Mouse (Mus musculus) MEL (cell line): ENCODE data around the gene Insyn1. TPM values are rescaled to one million over a fixed set of nuclear protein-coding genes. Genes with fewer than 3 reads are reported as not detected.

Experiments
- DNase-seq: peaks from one replicate; pipeline ENCODE4 v3.0.0; 2011; ENCODE audit warnings: low read depth, low spot score
- H3K27ac ChIP-seq: 2 replicates; pipeline ENCODE4 v1.5.1; 2012; ENCODE audit warnings: low read depth, mild to moderate bottlenecking, control low read depth, low read length, moderate library complexity; ENCODE audit not compliant: control insufficient read depth
- H3K27me3 ChIP-seq, 2 experiments: fragments of 150-350 bp in 1 of 2; sonication (generic) in 1 of 2; 2 replicates each; pipeline ENCODE4 v1.6.1; 2012; ENCODE audit warnings: low read length in 2 of 2, mild to moderate bottlenecking in 2 of 2, improper control_type of control experiment in 1 of 2, moderate library complexity in 1 of 2; ENCODE audit not compliant: insufficient read depth in 2 of 2, control insufficient read depth in 1 of 2
- H3K36me3 ChIP-seq, 2 experiments: 2 replicates each; pipeline ENCODE4 v1.6.1; 2012 to 2014; ENCODE audit warnings: low read length in 2 of 2, improper control_type of control experiment in 1 of 2, inconsistent platforms in 1 of 2, mild to moderate bottlenecking in 1 of 2; ENCODE audit not compliant: insufficient read depth in 2 of 2, control insufficient read depth in 1 of 2
- H3K4me1 ChIP-seq, 2 experiments: fragments of 150-350 bp in 1 of 2; sonication (generic) in 1 of 2; 2 replicates each; pipeline ENCODE4 v1.6.1; 2012; ENCODE audit warnings: low read length in 2 of 2, improper control_type of control experiment in 1 of 2, mild to moderate bottlenecking in 1 of 2; ENCODE audit not compliant: insufficient read depth in 2 of 2, control insufficient read depth in 1 of 2
- H3K4me3 ChIP-seq, 2 experiments: fragments of 150-350 bp in 1 of 2; sonication (generic) in 1 of 2; 2 replicates each; pipeline ENCODE4 v1.5.1; 2012; ENCODE audit warnings: low read depth in 2 of 2, low read length in 2 of 2, mild to moderate bottlenecking in 2 of 2, moderate library complexity in 2 of 2, control low read depth in 1 of 2, improper control_type of control experiment in 1 of 2; ENCODE audit not compliant: control insufficient read depth in 1 of 2, insufficient read depth in 1 of 2
- H3K79me2 ChIP-seq: 2 replicates; pipeline ENCODE4 v1.6.1; 2012; ENCODE audit warnings: mild to moderate bottlenecking, low read length, moderate library complexity; ENCODE audit not compliant: control insufficient read depth, poor library complexity, insufficient read depth
- H3K9ac ChIP-seq: 2 replicates; pipeline ENCODE4 v1.6.1; 2012; ENCODE audit warnings: low read depth, mild to moderate bottlenecking, control low read depth, low read length, moderate library complexity; ENCODE audit not compliant: control insufficient read depth, poor library complexity, severe bottlenecking
- H3K9me3 ChIP-seq: fragments of 150-350 bp; sonication (generic); replicated peaks from 2 replicates; pipeline ENCODE4 v1.6.1; 2012; ENCODE audit warnings: mild to moderate bottlenecking, low read length, improper control_type of control experiment, moderate library complexity; ENCODE audit not compliant: insufficient read depth
- BHLHE40 ChIP-seq: IDR thresholded peaks from 2 replicates; pipeline ENCODE4 v1.6.1; 2012; ENCODE audit warnings: low read depth, mild to moderate bottlenecking, inconsistent platforms, low read length, improper control_type of control experiment, borderline replicate concordance
- CHD1 ChIP-seq: IDR thresholded peaks from 2 replicates; pipeline ENCODE4 v1.6.1; 2012; ENCODE audit warnings: low read depth, mild to moderate bottlenecking, inconsistent platforms, low read length, improper control_type of control experiment
- CHD2 ChIP-seq: IDR thresholded peaks from 2 replicates; pipeline ENCODE4 v1.6.1; 2011; ENCODE audit warnings: low read length, improper control_type of control experiment
- CTCF ChIP-seq, 3 experiments: IDR thresholded peaks in 2 of 3; conservative IDR thresholded peaks in 1 of 3; 2 replicates each; pipeline ENCODE4 v1.5.1; 2011 to 2012; ENCODE audit warnings: low read length in 3 of 3, low read depth in 2 of 3, mild to moderate bottlenecking in 2 of 3, improper control_type of control experiment in 1 of 3, inconsistent platforms in 1 of 3, mixed read lengths in 1 of 3, moderate library complexity in 1 of 3; ENCODE audit not compliant: control insufficient read depth in 1 of 3, insufficient read depth in 1 of 3, poor library complexity in 1 of 3, severe bottlenecking in 1 of 3
- E2F4 ChIP-seq: IDR thresholded peaks from 2 replicates; pipeline ENCODE4 v1.6.1; 2011; ENCODE audit warnings: low read depth, low read length, improper control_type of control experiment, borderline replicate concordance
- ELF1 ChIP-seq: IDR thresholded peaks from 2 replicates; pipeline ENCODE4 v1.6.1; 2014; ENCODE audit warnings: low read depth, mild to moderate bottlenecking, inconsistent platforms, low read length, improper control_type of control experiment, moderate library complexity
- HCFC1 ChIP-seq: IDR thresholded peaks from 2 replicates; pipeline ENCODE4 v1.6.1; 2012; ENCODE audit warnings: low read depth, mild to moderate bottlenecking, inconsistent platforms, low read length, improper control_type of control experiment, moderate library complexity
- MEF2A ChIP-seq: IDR thresholded peaks from 2 replicates; pipeline ENCODE4 v1.6.1; 2014; ENCODE audit warnings: low read depth, mild to moderate bottlenecking, inconsistent platforms, low read length, improper control_type of control experiment; ENCODE audit not compliant: poor library complexity, insufficient replicate concordance, severe bottlenecking; ENCODE audit errors: extremely low read depth
- MXI1 ChIP-seq: IDR thresholded peaks from 2 replicates; pipeline ENCODE4 v1.6.1; 2011; ENCODE audit warnings: mild to moderate bottlenecking, low read depth, low read length, improper control_type of control experiment
- MYC ChIP-seq: IDR thresholded peaks from 2 replicates; pipeline ENCODE4 v1.6.1; 2011; ENCODE audit warnings: low read depth, mild to moderate bottlenecking, low read length, improper control_type of control experiment, moderate library complexity
- NELFE ChIP-seq: IDR thresholded peaks from 2 replicates; pipeline ENCODE4 v1.6.1; 2011; ENCODE audit warnings: low read depth, low read length, improper control_type of control experiment
- POLR2A ChIP-seq, 2 experiments: IDR thresholded peaks; 2 replicates each; pipeline ENCODE4 v1.6.1; 2011 to 2012; ENCODE audit warnings: low read length in 2 of 2, mild to moderate bottlenecking in 2 of 2, control low read depth in 1 of 2, improper control_type of control experiment in 1 of 2, low read depth in 1 of 2, moderate library complexity in 1 of 2; ENCODE audit not compliant: control insufficient read depth in 1 of 2, insufficient read depth in 1 of 2, poor library complexity in 1 of 2
- POLR2AphosphoS2 ChIP-seq: IDR thresholded peaks from 2 replicates; pipeline ENCODE4 v1.6.1; 2011; ENCODE audit warnings: low read length, improper control_type of control experiment
- POLR2AphosphoS5 ChIP-seq: IDR thresholded peaks from 2 replicates; pipeline ENCODE4 v1.6.1; 2012; ENCODE audit warnings: low read depth, borderline replicate concordance, mild to moderate bottlenecking, inconsistent platforms, low read length, moderate library complexity, mixed read lengths
- RAD21 ChIP-seq: IDR thresholded peaks from 2 replicates; pipeline ENCODE4 v1.6.1; 2011; ENCODE audit warnings: mild to moderate bottlenecking, low read depth, low read length, improper control_type of control experiment
- RCOR1 ChIP-seq: IDR thresholded peaks from 2 replicates; pipeline ENCODE4 v1.6.1; 2012; ENCODE audit warnings: low read depth, mild to moderate bottlenecking, inconsistent platforms, low read length, improper control_type of control experiment
- ZNF384 ChIP-seq: IDR thresholded peaks from 2 replicates; pipeline ENCODE4 v1.6.1; 2012; ENCODE audit warnings: low read depth, mild to moderate bottlenecking, inconsistent platforms, low read length, improper control_type of control experiment
- polyA plus RNA-seq, 2 experiments: library from polyadenylated mRNA; stranded (reverse) in 1 of 2; unstranded in 1 of 2; fragments of >175 nt in 1 of 2; fragments of >200 nt in 1 of 2; gene quantifications; 2 replicates each; pipeline versions ENCODE4 v1.2.1 to v1.2.4; 2012; ENCODE audit warnings: low replicate concordance in 2 of 2, low read depth in 1 of 2; ENCODE audit not compliant: insufficient read length in 2 of 2, insufficient read depth in 1 of 2, missing spikeins in 1 of 2
- total RNA-seq: library from RNA; depleted of rRNA; stranded (reverse); fragments of 300-350 nt; gene quantifications from 2 replicates; pipeline ENCODE4 v1.2.3, GENCODE M21; 2012

The Insyn1 gene
- total and polyA plus RNA-seq, 3 experiments = not detected

- TF ChIP-seq MEF2A (no peak), CTCF (IDR thresholded peaks at IDR 0.05 in 2 of 3, conservative IDR thresholded peaks at IDR 0.05 in 1 of 3; ENCODE audit: control insufficient read depth in 1 of 3, insufficient read depth in 1 of 3, low read depth in 2 of 3, low read length in 3 of 3, poor library complexity in 1 of 3, severe bottlenecking in 1 of 3) (no peak)
Observed at GRCm38 (mm10) chr9:58467345-58468025, 20.9 kb upstream of the Insyn1 start.

GRCm38 (mm10) chr9:58470466-58470865 lies 17.9 kb upstream of the Insyn1 start:
- Histone ChIP-seq H3K27me3 (peaks cover 5 to 20% of the 10 kb centered on the region in 2 experiments), H3K4me3 (no peak overlapping the region), H3K36me3 (no peaks in the 10 kb centered on the region), H3K9me3 (no peaks in the 10 kb centered on the region), H3K79me2 (no peaks in the 10 kb centered on the region), H3K9ac (no peak overlapping the region), H3K27ac (no peak overlapping the region), H3K4me1 (no peaks in the 10 kb centered on the region)
- DNase-seq = no peak
- TF ChIP-seq CHD2 (no peak), ZNF384 (no peak), ELF1 (no peak), POLR2A (IDR thresholded peaks at IDR 0.05; ENCODE audit: control insufficient read depth in 1 of 2, insufficient read depth in 1 of 2, low read depth in 1 of 2, low read length in 2 of 2, poor library complexity in 1 of 2) (no peak), HCFC1 (no peak), MEF2A (no peak), MXI1 (no peak), BHLHE40 (no peak), POLR2AphosphoS2 (no peak), CHD1 (no peak), CTCF (IDR thresholded peaks at IDR 0.05 in 2 of 3, conservative IDR thresholded peaks at IDR 0.05 in 1 of 3; ENCODE audit: control insufficient read depth in 1 of 3, insufficient read depth in 1 of 3, low read depth in 2 of 3, low read length in 3 of 3, poor library complexity in 1 of 3, severe bottlenecking in 1 of 3) (no peak), MYC (no peak), NELFE (no peak), POLR2AphosphoS5 (no peak), E2F4 (no peak), RCOR1 (no peak), RAD21 (no peak)

More at GRCm38 (mm10) chr9:58467345-58468025, 20.9 kb upstream of the Insyn1 start:
- Histone ChIP-seq H3K36me3 (no peaks in the 10 kb centered on the region), H3K9me3 (no peaks in the 10 kb centered on the region), H3K9ac (no peak overlapping the region), H3K79me2 (no peaks in the 10 kb centered on the region), H3K27ac (no peak overlapping the region), H3K4me3 (no peak overlapping the region), H3K4me1 (no peaks in the 10 kb centered on the region), H3K27me3 (peaks cover 10 to 19% of the 10 kb centered on the region in 2 experiments)
- DNase-seq = no peak
